Mouse (Mus musculus): ENCODE results near the gene Pafah1b1. TPM values are rescaled to one million over a fixed set of nuclear protein-coding genes. Genes with fewer than 3 reads are reported as not detected.

The Pafah1b1 gene
- total RNA-seq, 2 experiments from 2014 or later: 96.6 to 101 TPM

DNA sequence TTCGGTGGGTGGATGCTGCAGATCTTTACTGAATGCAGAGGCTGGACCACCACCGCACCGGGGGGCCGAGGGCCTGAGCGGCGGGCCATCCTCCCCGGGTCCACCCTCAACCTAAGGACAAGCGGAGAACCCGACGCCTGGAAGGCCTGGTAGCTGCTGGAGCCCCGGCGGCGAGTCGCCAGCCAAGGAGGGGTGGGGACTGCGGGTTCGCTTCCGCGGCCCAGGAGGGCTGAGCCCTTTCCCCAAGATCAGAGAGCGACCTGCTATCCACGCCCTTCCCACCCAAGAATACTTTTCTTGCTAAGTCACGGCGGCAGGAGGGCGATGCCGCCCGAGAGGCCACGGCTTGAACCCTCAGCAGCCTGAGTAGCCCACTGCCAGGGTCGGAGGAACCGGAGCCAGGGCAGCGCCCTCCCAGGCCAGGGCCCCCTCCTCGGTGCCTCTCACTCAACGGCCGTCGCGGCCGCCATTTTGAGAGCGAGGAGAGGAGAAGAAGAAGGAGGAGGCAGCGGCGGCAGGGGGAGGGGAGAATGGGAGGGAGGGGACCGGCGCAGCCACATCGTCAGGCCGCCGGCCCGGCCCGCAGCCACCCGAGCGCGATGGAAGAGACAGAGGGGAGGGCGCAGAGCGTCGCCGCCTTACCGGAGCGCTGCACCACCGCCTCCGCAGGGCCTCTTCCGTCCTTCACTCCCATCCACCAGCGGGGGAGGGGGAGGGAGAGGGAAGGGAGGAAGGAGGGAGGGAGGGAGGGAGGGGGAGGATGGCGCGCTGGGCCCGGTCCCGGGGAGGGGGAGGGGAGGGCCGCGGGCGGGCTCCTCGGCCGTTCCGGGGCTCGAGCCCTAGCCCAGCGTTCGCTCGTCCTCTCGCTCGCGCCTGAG lies 874 bp downstream of the Pafah1b1 start:
- intact Hi-C loops (cut with DNase I; ENCODE audit: low total_unique reads): no loop called here
- peak; percentile 87 for DNase-seq

DNA sequence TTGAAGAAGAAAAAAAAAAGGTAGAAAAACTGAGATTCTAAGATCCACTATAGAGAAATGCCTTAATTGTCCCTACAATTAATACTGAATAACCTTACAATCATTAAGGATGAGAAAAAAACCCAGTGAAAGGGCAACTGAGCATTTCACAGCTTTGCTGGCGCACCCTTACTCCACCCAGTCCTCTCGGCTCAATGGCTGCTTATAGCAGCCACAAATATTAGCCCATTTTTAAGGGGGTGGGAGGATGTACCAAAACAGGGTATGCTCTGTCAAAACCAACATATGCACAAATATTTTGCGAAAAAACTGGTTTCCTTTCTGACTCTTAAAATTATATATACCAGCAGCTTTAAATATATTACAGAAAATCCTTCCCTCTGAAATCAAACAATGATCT lies 2.5 kb downstream of the Pafah1b1 start:
- intact Hi-C loops (cut with DNase I; ENCODE audit: low total_unique reads): no loop called here
- no peak for DNase-seq

DNA sequence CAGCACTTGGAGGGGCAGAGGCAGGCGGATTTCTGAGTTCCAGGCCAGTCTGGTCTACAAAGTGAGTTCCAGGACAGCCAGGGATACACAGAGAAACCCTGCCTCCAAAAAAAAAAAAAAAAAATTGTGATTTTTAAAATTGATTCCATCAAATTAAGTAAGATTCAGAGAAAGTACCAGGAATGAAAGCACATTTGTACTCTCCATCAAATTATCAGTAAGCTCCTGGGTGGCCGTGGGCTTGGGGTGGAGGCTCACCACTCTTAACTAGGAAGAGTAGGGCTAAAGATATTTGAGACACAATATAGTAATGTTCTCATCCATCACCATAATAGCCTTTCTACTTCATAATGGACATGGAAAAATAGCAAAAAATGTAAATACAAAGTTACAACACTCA lies 3.3 kb downstream of the Pafah1b1 start:
- no peak for DNase-seq
- intact Hi-C loops (cut with DNase I; ENCODE audit: low total_unique reads): no loop called here

DNA sequence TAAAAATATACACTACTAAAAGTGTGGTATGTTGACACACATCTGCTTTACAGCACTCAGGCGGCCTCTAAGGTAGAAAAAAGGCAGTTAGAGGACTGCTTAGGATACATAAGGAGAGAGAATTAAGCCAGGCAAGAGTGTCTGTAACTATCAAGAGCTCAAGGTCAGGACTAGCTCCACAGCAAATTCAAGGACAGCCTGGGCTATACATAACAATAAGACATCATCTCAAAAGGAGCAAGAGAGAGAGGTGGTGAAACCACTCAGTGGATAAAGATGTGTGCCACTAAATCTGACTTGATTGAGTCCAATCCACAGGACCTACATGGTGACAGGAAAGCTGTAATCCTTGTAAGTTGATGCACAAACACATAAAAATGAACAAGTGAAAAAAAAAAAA lies 3.8 kb downstream of the Pafah1b1 start:
- intact Hi-C loops (cut with DNase I; ENCODE audit: low total_unique reads): no loop called here
- DNase-seq: no peak

- DNase-seq: peak; percentile 28
- intact Hi-C loops (cut with DNase I; ENCODE audit: low total_unique reads): no loop called here
Observed at GRCm38 (mm10) chr11:74715971-74716525, 8.4 kb downstream of the Pafah1b1 start.

GRCm38 (mm10) chr11:74710671-74711070 lies 13.8 kb downstream of the Pafah1b1 start:
- DNase-seq: no peak
- intact Hi-C loops (cut with DNase I; ENCODE audit: low total_unique reads): no loop called here

DNA sequence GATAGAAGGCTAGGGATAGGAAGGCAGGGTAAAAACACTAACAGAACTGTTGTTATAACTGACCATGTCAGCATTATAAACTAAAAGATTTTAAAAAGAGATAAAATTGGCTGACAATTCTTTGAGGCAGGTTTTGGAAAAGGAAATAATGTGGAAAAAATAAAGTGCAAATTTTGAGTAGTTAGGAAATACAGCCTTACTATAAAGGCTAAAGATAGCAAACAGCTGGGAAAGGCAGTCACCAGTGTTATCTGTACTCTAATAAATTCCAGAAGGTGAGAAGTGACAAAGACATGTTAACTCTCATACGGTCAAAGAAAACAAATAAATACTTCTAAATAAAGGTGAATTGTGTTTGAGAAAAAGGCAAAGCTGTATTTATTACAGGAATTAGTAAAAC lies 15.7 kb downstream of the Pafah1b1 start:
- intact Hi-C loops (cut with DNase I; ENCODE audit: low total_unique reads): no loop called here
- no peak for DNase-seq

- intact Hi-C loops (cut with DNase I; ENCODE audit: low total_unique reads): no loop called here
Observed at GRCm38 (mm10) chr11:74704068-74704467, 20.4 kb downstream of the Pafah1b1 start.

DNA sequence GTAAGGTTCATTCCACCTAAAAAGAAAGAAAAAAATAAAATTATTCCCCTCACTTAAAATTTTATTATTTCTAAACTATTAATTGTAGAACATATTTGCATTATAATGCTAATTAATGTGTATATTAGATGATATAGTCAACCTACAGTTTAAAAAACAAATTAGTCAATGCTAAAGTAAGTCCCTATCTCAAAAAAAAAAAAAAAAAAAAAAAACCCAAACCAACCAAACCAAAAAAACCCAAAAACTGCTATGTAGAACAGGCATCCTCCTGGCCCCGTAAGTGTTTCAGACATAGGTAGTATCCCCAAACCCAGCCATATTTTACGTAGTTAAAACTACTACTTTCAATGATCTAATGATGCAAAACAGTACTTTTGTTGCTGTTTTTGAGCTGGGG lies 25.0 kb downstream of the Pafah1b1 start:
- intact Hi-C loops (cut with DNase I; ENCODE audit: low total_unique reads): no loop called here
- no peak for DNase-seq

More at GRCm38 (mm10) chr11:74704068-74704467, 20.4 kb downstream of the Pafah1b1 start:
- DNase-seq: no peak

DNA sequence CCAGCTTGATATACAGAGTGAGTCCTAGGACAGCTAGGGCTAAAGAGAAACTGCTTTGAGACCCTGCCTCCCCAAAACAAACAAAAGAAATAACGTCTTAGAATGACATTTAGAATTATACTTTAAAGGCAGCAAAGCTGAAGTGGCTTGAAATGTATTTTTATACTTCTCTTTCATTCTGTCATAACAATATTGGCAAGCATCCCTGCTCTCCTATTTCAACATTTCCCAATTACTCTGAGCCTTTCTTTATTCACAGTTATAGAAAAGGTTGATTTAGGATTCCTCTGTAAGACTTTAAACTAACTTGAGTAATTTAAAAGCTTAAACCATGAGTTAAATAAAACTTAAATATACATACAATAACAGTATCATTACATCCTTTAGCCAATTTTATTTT lies 32.3 kb downstream of the Pafah1b1 start:
- intact Hi-C loops (cut with DNase I; ENCODE audit: low total_unique reads): no loop called here
- DNase-seq: no peak

GRCm38 (mm10) chr11:74675156-74675555 lies 49.3 kb downstream of the Pafah1b1 start:
- DNase-seq: no peak
- intact Hi-C loops (cut with DNase I; ENCODE audit: low total_unique reads): no loop called here

DNA sequence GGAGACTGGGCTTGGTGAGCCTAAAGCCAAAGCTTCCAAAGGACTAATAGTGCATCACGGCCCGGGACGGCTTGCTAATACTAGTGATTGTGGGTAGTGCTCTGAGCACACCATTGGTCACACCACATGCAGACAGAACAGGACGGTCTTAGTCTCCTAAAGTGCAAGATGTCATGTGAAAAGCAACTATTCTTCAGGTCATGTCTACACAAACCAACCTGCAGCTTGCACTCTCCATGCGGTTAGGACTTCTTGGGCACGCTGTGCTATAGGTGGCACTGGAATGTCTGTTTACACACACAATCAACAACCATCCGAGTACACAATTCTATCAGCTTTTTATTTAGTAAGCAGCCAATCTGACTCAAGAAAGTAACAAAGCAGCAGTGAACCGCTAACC lies 49.8 kb downstream of the Pafah1b1 start:
- intact Hi-C loops (cut with DNase I; ENCODE audit: low total_unique reads): no loop called here
- no peak for DNase-seq

DNA sequence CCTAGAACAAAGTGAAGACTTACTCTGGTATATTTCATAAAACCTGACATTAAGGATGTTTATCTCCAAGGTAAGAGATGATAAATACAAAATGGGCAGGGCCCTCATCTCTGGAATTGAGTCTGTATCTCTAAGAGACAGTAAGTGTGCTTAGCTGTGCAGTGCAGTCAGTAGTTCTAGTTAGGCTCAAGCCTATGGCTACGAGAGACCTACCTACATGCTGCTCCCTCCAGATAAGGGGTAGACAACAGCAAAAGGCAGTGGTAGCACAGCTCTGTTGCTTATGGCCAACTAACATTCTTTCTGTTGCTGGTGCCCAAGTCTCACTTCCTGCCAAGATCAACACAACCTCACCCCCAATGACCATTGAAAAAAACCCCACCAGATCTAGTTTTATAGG lies 50.9 kb downstream of the Pafah1b1 start:
- intact Hi-C loops (cut with DNase I; ENCODE audit: low total_unique reads): no loop called here
- no peak for DNase-seq

DNA sequence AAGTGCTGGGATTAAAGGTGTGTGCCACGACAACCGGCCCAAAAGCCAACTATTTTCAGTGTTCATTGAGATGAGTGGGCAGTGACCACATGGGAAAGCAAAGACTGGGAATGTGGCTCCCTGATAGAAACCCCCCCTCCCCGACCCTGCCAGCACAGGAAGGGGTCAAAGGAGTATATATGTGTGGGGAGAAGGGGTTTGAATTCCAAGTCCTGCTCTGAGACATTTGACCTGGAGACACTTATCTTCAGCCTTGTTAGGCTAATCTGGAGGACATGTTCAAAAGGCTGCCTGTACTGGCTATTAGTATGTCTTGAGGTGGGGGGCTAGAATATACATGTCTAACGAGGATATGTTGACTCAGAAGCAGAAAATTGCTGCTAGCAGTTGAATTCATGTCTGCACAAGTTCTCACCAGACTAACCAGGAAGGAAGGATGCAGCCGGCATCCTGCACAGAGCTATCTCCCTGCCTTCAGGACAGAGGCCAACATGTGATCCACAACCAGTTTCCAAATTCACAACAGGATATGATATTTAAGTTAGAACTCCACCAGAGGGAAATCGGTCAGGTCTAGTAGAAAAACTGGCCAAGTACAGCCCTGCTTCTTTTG lies 51.5 kb downstream of the Pafah1b1 start:
- DNase-seq: no peak
- intact Hi-C loops (cut with DNase I; ENCODE audit: low total_unique reads): no loop called here

DNA sequence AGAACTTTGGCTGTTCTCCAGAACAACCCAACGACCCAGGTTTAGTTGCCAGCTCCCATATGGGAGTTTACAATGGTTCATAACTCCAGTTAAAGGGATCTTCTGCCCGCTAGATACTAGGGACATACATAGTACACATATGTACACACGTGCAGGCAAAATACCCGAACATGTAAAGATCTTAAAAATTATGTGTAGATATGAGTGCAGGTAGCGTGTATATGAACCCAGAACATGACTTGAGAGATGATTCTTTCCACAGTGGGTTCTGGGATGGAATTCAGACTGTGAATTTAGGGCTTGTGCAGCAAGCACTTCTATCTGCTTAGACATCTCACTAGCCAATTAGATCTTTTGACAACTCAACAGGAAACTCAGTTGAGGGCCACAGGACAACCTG lies 52.6 kb downstream of the Pafah1b1 start:
- DNase-seq: no peak
- intact Hi-C loops (cut with DNase I; ENCODE audit: low total_unique reads): no loop called here

DNA sequence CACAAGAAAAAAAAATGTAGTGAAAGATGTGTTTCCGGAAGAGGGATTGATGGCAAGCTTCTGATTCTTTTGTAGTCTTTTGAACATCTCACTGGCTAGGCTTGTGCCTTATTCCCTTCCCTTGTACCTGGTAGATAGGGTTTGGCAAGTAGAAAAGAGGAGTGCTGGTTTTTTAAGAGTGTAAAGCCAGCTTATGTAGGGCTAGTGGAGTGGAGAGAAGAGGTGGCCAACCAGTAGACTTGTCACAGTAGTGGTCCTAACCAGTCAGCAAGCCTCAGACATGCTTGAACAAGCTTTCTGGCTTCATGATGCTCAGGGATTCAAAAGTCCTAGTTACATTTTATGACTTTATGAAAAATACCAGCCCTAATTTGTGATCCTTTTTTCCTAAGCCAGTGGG lies 53.5 kb downstream of the Pafah1b1 start:
- intact Hi-C loops (cut with DNase I; ENCODE audit: low total_unique reads): no loop called here

GRCm38 (mm10) chr11:74670151-74670550 lies 54.3 kb downstream of the Pafah1b1 start:
- DNase-seq: no peak
- intact Hi-C loops (cut with DNase I; ENCODE audit: low total_unique reads): no loop called here

More for the DNA sequence above, 53.5 kb downstream of the Pafah1b1 start:
- no peak for DNase-seq

DNA sequence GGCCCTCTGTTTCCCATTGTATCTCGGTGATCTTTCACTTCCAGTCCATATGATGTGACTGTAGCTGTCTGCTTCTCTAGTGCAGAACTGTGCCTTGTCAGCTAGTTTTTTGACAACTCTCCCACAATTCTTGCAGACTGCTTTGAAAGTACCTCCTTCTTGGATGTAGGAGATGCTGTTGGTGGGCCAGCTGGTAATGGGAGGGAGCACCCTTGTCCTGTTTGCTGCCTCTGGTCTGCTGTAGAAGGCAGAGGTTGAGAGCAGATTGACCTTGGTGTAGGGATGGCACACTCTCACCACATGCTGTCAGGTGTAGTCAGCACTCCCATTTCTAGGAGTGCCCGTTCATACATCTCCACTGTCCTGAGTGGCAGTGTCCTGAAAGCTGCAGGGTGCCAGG lies 55.5 kb downstream of the Pafah1b1 start:
- DNase-seq: no peak
- intact Hi-C loops (cut with DNase I; ENCODE audit: low total_unique reads): no loop called here

GRCm38 (mm10) chr11:74668466-74668865 lies 56.0 kb downstream of the Pafah1b1 start:
- intact Hi-C loops (cut with DNase I; ENCODE audit: low total_unique reads): no loop called here
- no peak for DNase-seq

DNA sequence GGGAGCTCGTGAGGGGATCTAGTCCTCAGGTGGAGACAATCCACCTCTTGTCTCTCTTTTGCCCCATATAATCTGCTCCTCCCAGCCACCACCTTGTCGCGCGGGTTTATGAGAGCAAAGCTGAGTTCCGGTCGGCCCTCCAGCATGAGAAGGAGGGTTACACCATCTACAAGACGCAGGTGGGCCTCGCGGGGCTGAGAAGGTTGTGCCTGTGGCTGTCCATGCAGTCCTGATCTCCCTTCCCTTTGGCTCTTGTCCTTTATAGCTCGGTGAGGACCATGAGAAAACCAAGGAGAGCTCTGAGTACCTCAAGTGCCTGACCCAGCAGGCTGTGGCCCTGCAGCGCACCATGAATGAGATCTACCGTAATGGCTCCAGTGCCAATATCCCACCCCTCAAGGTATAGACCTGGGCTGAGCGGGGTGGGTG lies 56.9 kb downstream of the Pafah1b1 start:
- intact Hi-C loops (cut with DNase I; ENCODE audit: low total_unique reads): no loop called here
- no peak for DNase-seq

Measured in gastrocnemius, postnatal 14 days (tissue).